Mouse (Mus musculus): ENCODE measurements around the gene Lrrn4cl.
A peak's percentile ranks its signal among the peaks of the same experiment; 100 is the strongest.
"Not testable (repeated sequence)": the region's sequence is repeated elsewhere in the genome, so short reads cannot be mapped to it uniquely, and the experiment has no call there.

The Lrrn4cl gene

DNA sequence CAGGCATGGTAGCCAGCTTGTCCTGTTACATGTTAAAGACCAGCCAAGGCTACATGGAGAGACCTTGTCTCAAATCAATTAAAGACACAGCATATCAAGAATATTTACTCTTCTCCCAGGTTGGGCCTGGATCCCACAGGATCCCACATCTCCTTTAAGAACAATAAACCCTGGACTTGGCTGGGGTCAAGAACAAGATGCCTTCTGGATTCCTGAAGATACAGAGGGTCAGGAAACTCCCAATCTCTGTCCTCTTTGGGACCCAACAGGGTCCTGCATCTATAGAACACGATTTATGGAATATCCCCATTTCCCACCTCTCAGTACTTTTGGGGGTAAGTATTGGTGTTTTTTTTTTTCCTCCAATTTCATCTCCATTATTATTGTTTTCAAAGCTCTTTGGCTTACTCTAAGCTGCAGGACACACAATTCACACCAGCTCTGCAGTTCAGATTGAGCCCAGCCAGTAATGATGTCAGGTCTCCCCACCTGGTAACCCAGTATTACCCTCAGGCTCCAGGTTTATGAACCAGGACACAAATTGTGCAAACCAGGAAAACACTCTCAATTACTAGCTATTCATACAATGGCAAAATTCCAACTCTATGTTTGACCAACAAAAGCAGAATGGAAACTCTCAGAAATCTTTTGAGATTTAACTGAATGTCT lies 36.5 kb downstream of the Lrrn4cl start:
- no peak for DNase-seq

DNA sequence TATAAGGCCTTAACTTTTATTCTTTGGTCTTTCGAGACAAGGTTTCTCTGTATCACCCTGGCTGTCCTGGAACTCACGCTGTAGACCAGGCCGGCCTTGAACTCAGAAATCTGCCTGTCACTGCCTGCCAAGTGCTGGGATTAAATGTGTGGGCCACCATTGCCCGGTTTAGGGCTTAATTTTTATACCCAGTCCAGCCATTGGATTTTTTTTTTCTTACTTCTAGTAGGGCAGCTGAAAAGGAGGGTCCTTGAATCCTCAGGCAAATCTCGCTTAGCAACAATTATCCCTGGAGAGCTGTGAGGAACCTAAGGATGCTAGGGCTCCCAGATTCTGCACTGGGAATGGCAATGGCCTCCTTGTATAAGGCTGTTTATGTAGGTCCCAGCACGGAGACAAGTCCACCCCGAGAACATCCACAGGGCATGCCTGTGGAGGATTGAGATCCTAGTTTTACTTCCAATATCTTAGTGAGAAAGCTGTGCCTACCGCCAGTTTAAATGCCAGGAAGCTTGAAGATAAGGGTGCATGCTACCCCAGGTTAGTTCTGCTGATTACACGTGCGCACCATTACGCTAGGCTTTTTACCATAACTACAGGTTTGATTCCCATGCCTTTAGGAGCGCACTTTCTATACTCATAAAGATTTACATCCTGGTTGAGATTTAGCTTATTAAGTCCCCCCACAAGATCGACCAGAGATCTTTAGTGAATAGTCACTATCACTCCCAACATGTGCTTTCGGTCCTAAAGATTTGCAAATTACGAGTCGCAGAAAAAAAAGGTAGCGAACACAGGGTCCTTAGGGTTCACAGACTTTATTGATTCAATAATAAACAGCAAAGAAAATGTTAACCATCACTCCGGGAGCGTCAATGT lies 37.3 kb downstream of the Lrrn4cl start:
- no peak for DNase-seq

DNA sequence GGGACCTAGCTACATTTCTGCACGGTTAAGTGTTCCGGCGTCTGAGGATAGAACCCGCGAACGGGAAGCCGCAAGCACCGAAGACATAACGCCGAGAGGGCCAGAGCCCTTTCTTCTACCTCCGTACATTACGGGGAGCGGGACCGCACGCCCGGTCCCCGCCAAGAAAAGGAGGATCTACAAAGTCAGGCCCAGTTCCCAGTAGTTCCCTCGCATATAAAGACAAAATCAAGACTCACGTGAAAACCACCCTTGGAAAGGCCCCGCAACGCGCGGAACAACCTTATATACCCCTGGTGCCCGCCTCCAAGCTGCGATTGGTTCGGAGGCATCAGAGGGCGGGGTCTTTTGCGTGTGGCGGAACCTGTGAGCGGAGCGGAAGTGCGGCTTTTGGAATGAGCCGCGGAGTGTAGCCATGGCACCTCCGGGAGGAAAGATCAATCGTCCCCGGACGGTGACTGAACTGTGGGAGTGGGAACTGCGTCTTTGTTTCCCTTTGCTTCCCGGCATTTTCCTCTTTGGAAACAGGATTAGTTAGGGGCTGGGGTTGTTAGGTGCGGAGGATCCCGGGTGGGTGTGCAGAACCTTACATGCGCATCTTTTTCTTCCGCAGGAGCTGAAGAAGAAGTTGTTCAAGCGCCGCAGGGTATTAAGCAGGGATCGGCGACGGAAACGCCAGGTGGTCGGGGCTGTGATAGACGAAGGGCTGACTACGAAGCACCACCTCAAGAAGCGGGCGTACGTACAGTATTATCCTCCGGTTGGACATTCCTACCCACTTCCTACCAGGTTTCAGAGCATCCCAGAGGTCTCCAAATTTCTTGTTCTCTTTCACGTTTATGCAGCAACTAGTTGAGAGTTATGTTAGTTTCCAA lies 38.2 kb downstream of the Lrrn4cl start, which contains the start of the genes 1810009A15Rik and Gm49416:
Gene 1810009A15Rik (plus strand): TSS at position 343 of the 875 bp plus-strand sequence.
Gene Gm49416 (plus strand): TSS at position 416 of the 875 bp plus-strand sequence.
- DNase-seq = peak; percentile 96

- DNase-seq = peak; percentile 89 to 90
These were observed 42.5 kb downstream of the Lrrn4cl start, which contains the start of gene Ints5 for GRCm38 (mm10) chr19:8892829-8893766. TSS of gene Ints5 (plus strand) at chr19:8893005.

DNA sequence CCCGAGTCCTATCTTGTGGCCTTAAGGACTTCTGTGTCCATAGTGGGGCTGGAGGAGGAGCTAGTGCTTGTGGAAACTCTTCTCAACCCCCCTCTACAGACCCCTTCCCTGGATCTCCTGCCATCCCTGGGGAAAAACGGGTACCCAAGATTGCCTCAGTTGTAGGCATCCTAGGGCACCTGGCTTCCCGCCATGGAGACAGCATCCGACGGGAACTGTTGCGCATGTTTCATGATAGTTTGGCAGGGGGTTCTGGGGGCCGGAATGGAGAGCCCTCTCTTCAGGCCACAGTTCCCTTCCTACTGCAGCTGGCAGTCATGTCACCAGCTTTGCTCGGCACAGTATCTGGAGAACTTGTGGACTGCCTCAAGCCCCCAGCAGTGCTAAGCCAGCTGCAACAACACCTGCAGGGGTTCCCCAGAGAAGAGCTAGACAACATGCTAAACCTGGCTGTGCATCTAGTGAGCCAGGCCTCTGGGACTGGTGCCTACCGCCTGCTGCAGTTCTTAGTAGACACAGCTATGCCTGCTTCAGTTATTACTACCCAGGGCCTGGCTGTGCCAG lies 44.9 kb downstream of the Lrrn4cl start:
- DNase-seq = no peak

GRCm38 (mm10) chr19:8896231-8896630 lies 45.7 kb downstream of the Lrrn4cl start:
- DNase-seq = not testable (repeated sequence)

DNA sequence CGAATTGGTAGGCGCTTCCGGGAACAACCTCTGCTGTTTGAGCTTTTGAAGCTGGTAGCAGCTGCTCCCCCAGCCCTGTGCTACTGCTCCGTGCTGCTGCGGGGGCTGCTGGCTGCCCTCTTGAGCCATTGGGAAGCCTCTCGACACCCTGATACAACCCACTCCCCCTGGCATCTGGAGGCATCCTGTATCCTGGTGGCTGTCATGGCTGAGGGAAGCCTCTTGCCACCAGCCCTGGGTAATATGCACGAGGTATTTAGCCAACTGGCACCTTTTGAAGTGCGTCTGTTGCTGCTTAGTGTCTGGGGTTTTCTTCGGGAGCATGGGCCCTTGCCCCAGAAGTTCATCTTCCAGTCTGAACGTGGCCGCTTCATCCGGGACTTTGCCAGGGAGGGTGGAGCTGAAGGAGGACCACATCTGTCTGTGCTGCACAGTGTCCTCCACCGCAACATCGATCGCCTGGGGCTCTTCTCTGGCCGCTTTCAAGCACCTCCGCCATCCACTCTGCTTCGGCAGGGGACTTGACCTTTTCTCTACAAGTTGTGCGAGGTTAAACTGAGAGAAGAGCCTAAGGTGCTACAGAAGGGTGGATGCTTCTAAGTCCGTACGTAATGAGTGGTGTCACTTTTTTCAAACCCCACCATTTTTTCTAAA lies 46.8 kb downstream of the Lrrn4cl start:
- DNase-seq = peak; percentile 52 to 63

GRCm38 (mm10) chr19:8897865-8898495 lies 47.4 kb downstream of the Lrrn4cl start, which contains the start of gene Ganab:
TSS of gene Ganab (plus strand) at chr19:8898071.
- DNase-seq = peak; percentile 96 to 98

DNA sequence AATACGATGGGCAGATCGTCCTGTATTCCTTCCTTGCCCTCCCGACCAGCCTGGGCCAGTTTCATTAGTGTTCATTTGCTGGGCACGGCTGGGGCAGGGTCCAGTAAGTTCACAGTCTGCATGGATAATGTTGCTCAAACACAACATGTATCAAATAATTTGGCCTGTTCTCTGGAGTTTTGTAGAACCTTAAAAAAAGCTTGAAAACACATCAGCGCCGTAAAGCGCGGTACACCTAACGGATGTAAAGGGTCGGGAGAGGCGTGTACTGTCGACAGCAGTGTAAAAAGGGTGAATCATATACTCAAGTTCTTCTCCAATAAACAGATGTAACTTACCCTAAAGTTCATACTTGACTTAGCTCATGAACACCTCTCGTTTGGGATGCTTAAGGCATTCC lies 48.0 kb downstream of the Lrrn4cl start:
- no peak for DNase-seq

- no peak for DNase-seq
These were observed 48.5 kb downstream of the Lrrn4cl start for GRCm38 (mm10) chr19:8899079-8899478.

- no peak for DNase-seq
These were observed 52.8 kb downstream of the Lrrn4cl start for GRCm38 (mm10) chr19:8903412-8903811.
